Mouse (Mus musculus): Measurements from ENCODE around the gene Cd59a. TPM values are rescaled to one million over a fixed set of nuclear protein-coding genes. Genes with fewer than 3 reads are reported as not detected.
A peak's percentile ranks its signal among the peaks of the same experiment; 100 is the strongest.
"Not testable (repeated sequence)": the region's sequence is repeated elsewhere in the genome, so short reads cannot be mapped to it uniquely, and the experiment has no call there.

The Cd59a gene
- polyA plus RNA-seq, 1 experiment from 2014 or later, result 45.4 TPM

GRCm38 (mm10) chr2:104099231-104099585 lies 3.6 kb downstream of the Cd59a start:
- Histone ChIP-seq H3K9me3 (ENCODE audit: low read length) (no peaks in the 10 kb centered on the region), H3K4me2 (replicated peaks; ENCODE audit: low read depth, low read length) (no peak overlapping the region), H3K27me3 (ENCODE audit: insufficient read depth, low read length) (no peaks in the 10 kb centered on the region), H3K27ac (ENCODE audit: low read length) (no peak overlapping the region), H3K4me1 (ENCODE audit: insufficient read depth, low read length) (peaks cover 12% of the 10 kb centered on the region; the same call in 1 of the 2 replicates), H3K9ac (replicated peaks; ENCODE audit: low read length) (no peak overlapping the region), H3K36me3 (ENCODE audit: insufficient read depth, low read length) (no peaks in the 10 kb centered on the region), H3K4me3 (ENCODE audit: low read length) (no peak overlapping the region)
- ATAC-seq (ENCODE audit: low FRiP score, low TSS enrichment), result no peak
- 95% methylated on average over 2 of the region's 2 CpGs for WGBS

GRCm38 (mm10) chr2:104099946-104100345 lies 4.3 kb downstream of the Cd59a start:
- H3K9ac ChIP-seq (replicated peaks; ENCODE audit: low read length), result no peak overlapping the region
- H3K4me3 ChIP-seq (ENCODE audit: low read length), result no peak overlapping the region
- H3K4me1 ChIP-seq (ENCODE audit: insufficient read depth, low read length), result peaks cover 12% of the 10 kb centered on the region; the same call in 1 of the 2 replicates
- ATAC-seq (ENCODE audit: low FRiP score, low TSS enrichment), result no peak
- no peaks in the 10 kb centered on the region for H3K9me3 ChIP-seq (ENCODE audit: low read length)
- no peak overlapping the region for H3K27ac ChIP-seq (ENCODE audit: low read length)
- WGBS, result 67% methylated on average over 1 of the region's 1 CpGs
- H3K4me2 ChIP-seq (replicated peaks; ENCODE audit: low read depth, low read length), result no peak overlapping the region
- H3K27me3 ChIP-seq (ENCODE audit: insufficient read depth, low read length), result no peaks in the 10 kb centered on the region
- H3K36me3 ChIP-seq (ENCODE audit: insufficient read depth, low read length), result no peaks in the 10 kb centered on the region

- Histone ChIP-seq H3K27me3 (ENCODE audit: insufficient read depth, low read length) (no peaks in the 10 kb centered on the region), H3K9ac (replicated peaks; ENCODE audit: low read length) (no peak overlapping the region), H3K36me3 (ENCODE audit: insufficient read depth, low read length) (no peaks in the 10 kb centered on the region), H3K27ac (ENCODE audit: low read length) (no peak overlapping the region), H3K4me3 (ENCODE audit: low read length) (no peak overlapping the region), H3K4me2 (replicated peaks; ENCODE audit: low read depth, low read length) (no peak overlapping the region), H3K4me1 (ENCODE audit: insufficient read depth, low read length) (0 out of 2 replicates have a peak, but pooled peaks cover 2% of the 10 kb centered on the region), H3K9me3 (ENCODE audit: low read length) (no peaks in the 10 kb centered on the region)
- no peak for ATAC-seq (ENCODE audit: low FRiP score, low TSS enrichment)
- WGBS, result 80% methylated on average over 6 of the region's 6 CpGs
Observed at GRCm38 (mm10) chr2:104104800-104105199, 9.2 kb downstream of the Cd59a start.

- not testable (repeated sequence) for H3K9me3 ChIP-seq (ENCODE audit: low read length); H3K27me3 ChIP-seq (ENCODE audit: insufficient read depth, low read length); ATAC-seq (ENCODE audit: low FRiP score, low TSS enrichment); H3K4me1 ChIP-seq (ENCODE audit: insufficient read depth, low read length); H3K4me3 ChIP-seq (ENCODE audit: low read length); H3K27ac ChIP-seq (ENCODE audit: low read length); H3K36me3 ChIP-seq (ENCODE audit: insufficient read depth, low read length); H3K9ac ChIP-seq (replicated peaks; ENCODE audit: low read length); H3K4me2 ChIP-seq (replicated peaks; ENCODE audit: low read depth, low read length)
- 86% methylated on average over 2 of the region's 2 CpGs for WGBS
Observed at GRCm38 (mm10) chr2:104109021-104109420, 13.4 kb downstream of the Cd59a start.

GRCm38 (mm10) chr2:104109528-104109927 lies 13.9 kb downstream of the Cd59a start:
- 0 out of 2 replicates have a peak overlapping the region, but pooled peaks have one; percentile 24 for H3K27ac ChIP-seq (ENCODE audit: low read length)
- H3K4me3 ChIP-seq (ENCODE audit: low read length), result no peak overlapping the region
- no peaks in the 10 kb centered on the region for H3K9me3 ChIP-seq (ENCODE audit: low read length)
- H3K4me1 ChIP-seq (ENCODE audit: insufficient read depth, low read length), result 0 out of 2 replicates have a peak, but pooled peaks cover 2% of the 10 kb centered on the region
- H3K9ac ChIP-seq (replicated peaks; ENCODE audit: low read length), result no peak overlapping the region
- H3K4me2 ChIP-seq (replicated peaks; ENCODE audit: low read depth, low read length), result no peak overlapping the region
- 64% methylated on average over 2 of the region's 2 CpGs for WGBS
- H3K36me3 ChIP-seq (ENCODE audit: insufficient read depth, low read length), result no peaks in the 10 kb centered on the region
- no peak for ATAC-seq (ENCODE audit: low FRiP score, low TSS enrichment)
- no peaks in the 10 kb centered on the region for H3K27me3 ChIP-seq (ENCODE audit: insufficient read depth, low read length)

- WGBS, result 74% methylated on average over 4 of the region's 4 CpGs
- ATAC-seq (ENCODE audit: low FRiP score, low TSS enrichment), result no peak
Observed at GRCm38 (mm10) chr2:104110031-104110430, 14.4 kb downstream of the Cd59a start.

GRCm38 (mm10) chr2:104111170-104111797 lies 15.7 kb downstream of the Cd59a start:
- H3K27me3 ChIP-seq (ENCODE audit: insufficient read depth, low read length); H3K9ac ChIP-seq (replicated peaks; ENCODE audit: low read length); H3K27ac ChIP-seq (ENCODE audit: low read length); H3K9me3 ChIP-seq (ENCODE audit: low read length); H3K4me2 ChIP-seq (replicated peaks; ENCODE audit: low read depth, low read length); H3K4me3 ChIP-seq (ENCODE audit: low read length); H3K36me3 ChIP-seq (ENCODE audit: insufficient read depth, low read length); H3K4me1 ChIP-seq (ENCODE audit: insufficient read depth, low read length); ATAC-seq (ENCODE audit: low FRiP score, low TSS enrichment): not testable (repeated sequence)
- whole genome bisulfite sequencing, result no CpG with 5 or more reads among the region's 1 CpGs

More at GRCm38 (mm10) chr2:104110031-104110430, 14.4 kb downstream of the Cd59a start:
- Histone ChIP-seq H3K9me3 (ENCODE audit: low read length) (no peaks in the 10 kb centered on the region), H3K27ac (ENCODE audit: low read length) (no peak overlapping the region), H3K4me3 (ENCODE audit: low read length) (no peak overlapping the region), H3K36me3 (ENCODE audit: insufficient read depth, low read length) (no peaks in the 10 kb centered on the region), H3K9ac (replicated peaks; ENCODE audit: low read length) (no peak overlapping the region), H3K27me3 (ENCODE audit: insufficient read depth, low read length) (no peaks in the 10 kb centered on the region), H3K4me2 (replicated peaks; ENCODE audit: low read depth, low read length) (no peak overlapping the region), H3K4me1 (ENCODE audit: insufficient read depth, low read length) (0 out of 2 replicates have a peak, but pooled peaks cover 2% of the 10 kb centered on the region)

- not testable (repeated sequence) for H3K4me3 ChIP-seq (ENCODE audit: low read length); ATAC-seq (ENCODE audit: low FRiP score, low TSS enrichment); H3K9me3 ChIP-seq (ENCODE audit: low read length); H3K27ac ChIP-seq (ENCODE audit: low read length); H3K4me1 ChIP-seq (ENCODE audit: insufficient read depth, low read length); H3K36me3 ChIP-seq (ENCODE audit: insufficient read depth, low read length); H3K27me3 ChIP-seq (ENCODE audit: insufficient read depth, low read length); H3K4me2 ChIP-seq (replicated peaks; ENCODE audit: low read depth, low read length); H3K9ac ChIP-seq (replicated peaks; ENCODE audit: low read length)
Observed at GRCm38 (mm10) chr2:104113563-104113962, 18.0 kb downstream of the Cd59a start.

- H3K4me1 ChIP-seq (ENCODE audit: insufficient read depth, low read length), result 0 out of 2 replicates have a peak, but pooled peaks cover 4% of the 10 kb centered on the region
- no peak for ATAC-seq (ENCODE audit: low FRiP score, low TSS enrichment)
- H3K9me3 ChIP-seq (ENCODE audit: low read length), result no peaks in the 10 kb centered on the region
- H3K36me3 ChIP-seq (ENCODE audit: insufficient read depth, low read length), result no peaks in the 10 kb centered on the region
- H3K4me2 ChIP-seq (replicated peaks; ENCODE audit: low read depth, low read length), result no peak overlapping the region
- H3K27me3 ChIP-seq (ENCODE audit: insufficient read depth, low read length), result no peaks in the 10 kb centered on the region
- no peak overlapping the region for H3K4me3 ChIP-seq (ENCODE audit: low read length)
- H3K9ac ChIP-seq (replicated peaks; ENCODE audit: low read length), result no peak overlapping the region
- no peak overlapping the region for H3K27ac ChIP-seq (ENCODE audit: low read length)
- 84% methylated on average over 3 of the region's 3 CpGs for WGBS
Observed at GRCm38 (mm10) chr2:104114898-104115297, 19.3 kb downstream of the Cd59a start.

GRCm38 (mm10) chr2:104117173-104117572 lies 21.6 kb downstream of the Cd59a start:
- H3K4me3 ChIP-seq (ENCODE audit: low read length); H3K27me3 ChIP-seq (ENCODE audit: insufficient read depth, low read length); H3K27ac ChIP-seq (ENCODE audit: low read length); H3K9me3 ChIP-seq (ENCODE audit: low read length); H3K4me2 ChIP-seq (replicated peaks; ENCODE audit: low read depth, low read length); H3K4me1 ChIP-seq (ENCODE audit: insufficient read depth, low read length); ATAC-seq (ENCODE audit: low FRiP score, low TSS enrichment); H3K36me3 ChIP-seq (ENCODE audit: insufficient read depth, low read length); H3K9ac ChIP-seq (replicated peaks; ENCODE audit: low read length): not testable (repeated sequence)

All from kidney, embryonic 16.5 days (tissue).